ENCODE assay signal across 8 mouse cellular contexts in the genomic region with DNA sequence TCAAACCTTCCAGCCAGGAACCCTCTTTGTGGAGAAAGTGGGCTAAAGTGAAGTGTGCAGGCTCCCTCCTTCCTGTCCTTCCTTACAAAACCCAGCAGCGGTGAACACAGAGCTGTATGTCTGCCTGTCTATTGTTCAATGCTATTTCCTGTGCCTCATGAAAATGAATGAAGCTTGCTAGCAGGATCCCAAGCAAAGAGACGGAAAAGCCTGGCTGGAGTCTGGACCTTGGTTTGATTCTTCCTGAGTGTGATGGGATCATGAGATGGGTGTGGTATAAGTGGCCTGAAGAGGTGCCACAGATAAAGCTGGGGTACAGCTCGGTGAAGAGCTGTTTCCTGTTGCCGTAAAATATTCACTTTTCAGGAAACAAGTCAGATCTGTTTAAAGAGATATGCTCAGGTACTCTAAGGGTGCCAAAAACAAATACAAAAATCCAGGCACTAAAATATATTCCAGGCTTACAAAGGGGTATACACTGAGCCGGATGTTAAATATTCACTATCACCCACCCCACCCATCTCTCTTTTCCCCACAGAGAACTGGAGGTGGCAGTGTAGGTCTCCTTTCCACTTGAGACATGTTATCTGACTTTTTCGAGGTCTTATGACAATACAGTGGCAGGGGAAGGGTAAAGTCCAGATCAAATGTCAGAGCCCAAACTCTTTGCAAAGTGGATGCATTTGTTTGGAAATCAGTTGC.
A peak's percentile ranks its signal among the peaks of the same experiment; 100 is the strongest.
DNase-seq lines count a peak whose midpoint lies in the region; ATAC-seq lines count a peak whose summit lies in the region.

No protein-coding gene starts in this region.

- no peak for ATAC-seq in heart, embryonic 13.5 days (ENCODE audit: extremely low read depth, insufficient number of reproducible peaks, low FRiP score, low TSS enrichment)
- ATAC-seq in midbrain, embryonic 14.5 days (ENCODE audit: low FRiP score, low TSS enrichment) = no peak

- no peak overlapping the region for H3K4me3 ChIP-seq in heart, embryonic 13.5 days
- H3K4me3 ChIP-seq in midbrain, embryonic 14.5 days (replicated peaks; ENCODE audit: low read depth, low read length) = no peak overlapping the region

- no peak overlapping the region for H3K9ac ChIP-seq in heart, embryonic 13.5 days
- no peak overlapping the region for H3K9ac ChIP-seq in midbrain, embryonic 14.5 days (replicated peaks; ENCODE audit: low read length)

- 33% methylated on average over 6 of the region's 6 CpGs for WGBS in heart, embryonic 13.5 days
- WGBS in midbrain, embryonic 14.5 days = 40% methylated on average over 6 of the region's 6 CpGs

- H3K27me3 ChIP-seq in heart, embryonic 13.5 days (replicated peaks) = no peaks in the 10 kb centered on the region
- no peaks in the 10 kb centered on the region for H3K27me3 ChIP-seq in midbrain, embryonic 14.5 days (ENCODE audit: control insufficient read depth, insufficient read depth, low read length)

- DNase-seq in adrenal gland, adult (ENCODE audit: inconsistent age in 2 of 2, low spot score in 1 of 2) = peak; percentile 47 to 57
- no peak for DNase-seq in adrenal gland, postnatal 25 days
- DNase-seq in kidney, adult 9 months = peak; percentile 75
- DNase-seq in midbrain, embryonic 14.5 days = peak; percentile 41
- DNase-seq in right cerebral cortex, postnatal 4 days = no peak
- no peak for DNase-seq in adipocyte (ENCODE audit: low spot score)
- no peak for DNase-seq in B cell, adult 2 months

- H3K9me3 ChIP-seq in heart, embryonic 13.5 days = no peaks in the 10 kb centered on the region
- H3K9me3 ChIP-seq in midbrain, embryonic 14.5 days (ENCODE audit: control insufficient read depth, low read length) = no peaks in the 10 kb centered on the region

- H3K27ac ChIP-seq in heart, embryonic 13.5 days (replicated peaks) = peak overlapping the region; percentile 61
- H3K27ac ChIP-seq in midbrain, embryonic 14.5 days (replicated peaks; ENCODE audit: low read depth, low read length) = peak overlapping the region; percentile 52

- H3K4me2 ChIP-seq in heart, embryonic 13.5 days = no peak overlapping the region
- H3K4me2 ChIP-seq in midbrain, embryonic 14.5 days (ENCODE audit: low read length) = no peak overlapping the region

- H3K36me3 ChIP-seq in heart, embryonic 13.5 days = no peaks in the 10 kb centered on the region
- H3K36me3 ChIP-seq in midbrain, embryonic 14.5 days (ENCODE audit: control insufficient read depth, insufficient read depth, low read length) = no peaks in the 10 kb centered on the region

- H3K4me1 ChIP-seq in heart, embryonic 13.5 days = no peaks in the 10 kb centered on the region
- H3K4me1 ChIP-seq in midbrain, embryonic 14.5 days (ENCODE audit: control insufficient read depth, insufficient read depth, low read length) = peaks cover 10% of the 10 kb centered on the region; the same call in 1 of the 2 replicates

Comparison
In these comparisons a context has a peak if more than half of its experiments do, and no peak if none do; other contexts are left out.
1. DNase-seq: peak in adrenal gland, adult (2 of 2), kidney, adult 9 months (single experiment) and midbrain, embryonic 14.5 days (single experiment); none in adrenal gland, postnatal 25 days (single experiment), right cerebral cortex, postnatal 4 days (single experiment), adipocyte (single experiment) and B cell, adult 2 months (0 of 2).